Mouse (Mus musculus) neural tube, embryonic 14.5 days (tissue): ENCODE results near the gene Med20. TPM values are rescaled to one million over a fixed set of nuclear protein-coding genes. Genes with fewer than 3 reads are reported as not detected.

Source experiments
- ATAC-seq: fragments of 200-750 bp; cut with Nextera tagmentation; 2 replicates; pipeline ENCODE4 v1.8.0; 2017; ENCODE audit warnings: low read depth, mild to moderate bottlenecking, moderate TSS enrichment, moderate library complexity
- H3K27ac ChIP-seq: fragments of 300-500 bp; sonication (generic); 2 replicates; pipeline ENCODE4 v1.5.1; 2014; ENCODE audit warnings: low read depth, mild to moderate bottlenecking, control low read depth, low read length, moderate library complexity, mixed read lengths
- H3K27me3 ChIP-seq: fragments of 300-500 bp; sonication (generic); 2 replicates; pipeline ENCODE4 v1.6.1; 2014; ENCODE audit warnings: low read length; ENCODE audit not compliant: control insufficient read depth, insufficient read depth
- H3K36me3 ChIP-seq: fragments of 300-500 bp; sonication (generic); 2 replicates; pipeline ENCODE4 v1.6.1; 2014; ENCODE audit warnings: low read length, mixed read lengths; ENCODE audit not compliant: control insufficient read depth, insufficient read depth
- H3K4me1 ChIP-seq: fragments of 300-500 bp; sonication (generic); 2 replicates; pipeline ENCODE4 v1.6.1; 2014; ENCODE audit warnings: low read length; ENCODE audit not compliant: control insufficient read depth, insufficient read depth
- H3K4me2 ChIP-seq: fragments of 300-500 bp; sonication (generic); 2 replicates; pipeline ENCODE4 v1.6.1; 2014; ENCODE audit warnings: mild to moderate bottlenecking, low read depth, low read length, control low read depth
- H3K4me3 ChIP-seq: fragments of 300-500 bp; sonication (generic); 2 replicates; pipeline ENCODE4 v1.5.1; 2014; ENCODE audit warnings: low read depth, low read length, control low read depth, mixed read lengths
- H3K9ac ChIP-seq: fragments of 300-500 bp; sonication (generic); replicated peaks from 2 replicates; pipeline ENCODE4 v1.6.1; 2014; ENCODE audit warnings: low read depth, mild to moderate bottlenecking, control low read depth, low read length, mixed read lengths
- H3K9me3 ChIP-seq: fragments of 300-500 bp; sonication (generic); 2 replicates; pipeline ENCODE4 v1.6.1; 2016; ENCODE audit warnings: low read length; ENCODE audit not compliant: control insufficient read depth
- WGBS: fragments of 180-500 bp; shearing (Covaris S2); extraction: QIAGEN DNeasy Blood & Tissue Kit; methylation state at CpG from one replicate; pipeline ENCODE4 v1.1.7; 2014; 5-methylcytosine and 5-hydroxymethylcytosine counted together
- polyA plus RNA-seq: library from polyadenylated mRNA; unstranded; fragments of >200 nt; fragmentation: Nextera tagmentation; extraction: Ambion mirVana; gene quantifications from 2 replicates; pipeline ENCODE4 v1.2.1, GENCODE M21; 2014

Gene Med20
- polyA plus RNA-seq, 1 experiment from 2014 or later = 38.1 TPM

DNA sequence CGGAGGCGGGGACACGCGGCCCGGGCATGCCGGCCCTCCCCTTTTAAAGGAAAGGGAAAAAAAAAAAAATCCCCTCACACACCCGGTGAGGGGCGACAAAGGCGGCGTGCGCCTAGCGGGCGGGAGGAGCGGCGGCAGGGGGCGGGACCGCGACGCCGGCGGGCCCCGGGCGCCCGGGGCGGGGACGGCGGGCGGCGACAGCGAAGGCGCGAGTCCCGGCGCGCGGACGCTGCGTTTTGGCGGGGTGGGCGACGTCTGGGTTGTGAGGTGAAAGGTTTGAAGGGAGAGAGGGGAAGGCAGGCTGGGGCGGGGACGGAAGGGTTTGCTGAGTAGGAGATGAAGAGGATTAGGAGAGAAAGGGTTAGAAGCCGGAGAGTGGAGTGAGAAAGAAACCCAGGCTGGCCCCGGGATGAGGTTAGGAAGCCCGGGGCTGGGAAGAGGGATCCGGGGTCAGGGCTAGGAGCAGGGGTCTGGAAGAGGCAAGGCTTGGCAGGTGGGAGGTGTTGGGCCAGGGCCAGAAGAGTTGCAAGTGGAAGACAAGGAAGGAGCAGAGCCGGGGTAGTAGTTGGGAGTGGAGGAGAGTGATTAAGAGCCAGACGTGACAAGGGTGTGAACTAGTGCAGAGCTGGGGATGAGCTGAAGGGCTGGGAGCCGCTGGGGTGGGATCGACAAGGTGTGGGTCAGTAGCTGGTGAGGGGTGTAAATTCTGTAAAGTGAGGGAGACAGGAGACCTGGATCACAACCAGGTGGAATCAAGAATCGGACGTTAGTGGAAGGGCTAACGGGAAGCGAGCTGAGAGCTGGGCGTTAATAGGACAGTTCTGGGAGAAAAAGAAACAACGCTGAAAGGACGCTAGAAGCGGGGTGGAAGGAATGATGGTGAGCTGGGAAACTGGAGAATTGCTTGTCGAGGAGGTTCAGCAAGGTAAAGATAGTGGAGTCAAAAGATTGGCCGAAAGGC is 18.6 kb downstream of the Med20 start:
- Histone ChIP-seq H3K4me3 (peak overlapping the region; percentile 63), H3K4me1 (peaks cover 19% of the 10 kb centered on the region), H3K27ac (peak overlapping the region; percentile 95), H3K9me3 (no peaks in the 10 kb centered on the region), H3K36me3 (no peaks in the 10 kb centered on the region), H3K27me3 (no peaks in the 10 kb centered on the region), H3K9ac (peak overlapping the region; percentile 77), H3K4me2 (peak overlapping the region; percentile 80)
- WGBS = under 1% methylated on average over 57 of the region's 61 CpGs
- peak; percentile 58 for ATAC-seq

DNA sequence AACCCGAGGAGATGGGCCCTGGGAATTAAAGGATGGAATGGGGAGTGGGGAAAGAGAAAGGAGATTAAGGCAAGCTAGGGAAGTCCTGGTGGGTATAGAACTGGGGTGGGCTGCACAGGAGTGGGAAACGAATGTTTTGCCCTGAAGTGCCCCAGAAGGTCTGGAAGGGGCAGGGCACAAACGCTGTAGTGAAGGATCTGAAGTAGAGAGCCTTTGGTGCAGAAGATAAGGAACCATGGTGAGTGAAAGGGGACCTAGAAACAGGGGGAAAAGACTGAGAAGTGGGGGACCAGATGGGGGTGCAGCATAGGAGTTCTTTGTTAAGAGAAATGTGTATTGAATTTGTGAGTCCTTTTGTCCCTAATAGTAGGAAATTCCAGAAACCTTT is 19.3 kb downstream of the Med20 start, which contains the start of gene Usp49:
TSS of gene Usp49 (plus strand) at position 13 of the 388 bp plus-strand sequence.
- Histone ChIP-seq H3K4me3 (peak within 1 kb of the TSS; percentile 63), H3K9ac (peak within 1 kb of the TSS; percentile 77), H3K4me1 (peaks cover 19% of the 10 kb centered on the region), H3K36me3 (no peaks in the 10 kb centered on the region), H3K9me3 (no peaks in the 10 kb centered on the region), H3K4me2 (peak within 1 kb of the TSS; percentile 80), H3K27ac (peak within 1 kb of the TSS; percentile 95), H3K27me3 (no peaks in the 10 kb centered on the region)
- WGBS = 3% methylated on average over 3 of the region's 3 CpGs
- ATAC-seq = no peak

DNA sequence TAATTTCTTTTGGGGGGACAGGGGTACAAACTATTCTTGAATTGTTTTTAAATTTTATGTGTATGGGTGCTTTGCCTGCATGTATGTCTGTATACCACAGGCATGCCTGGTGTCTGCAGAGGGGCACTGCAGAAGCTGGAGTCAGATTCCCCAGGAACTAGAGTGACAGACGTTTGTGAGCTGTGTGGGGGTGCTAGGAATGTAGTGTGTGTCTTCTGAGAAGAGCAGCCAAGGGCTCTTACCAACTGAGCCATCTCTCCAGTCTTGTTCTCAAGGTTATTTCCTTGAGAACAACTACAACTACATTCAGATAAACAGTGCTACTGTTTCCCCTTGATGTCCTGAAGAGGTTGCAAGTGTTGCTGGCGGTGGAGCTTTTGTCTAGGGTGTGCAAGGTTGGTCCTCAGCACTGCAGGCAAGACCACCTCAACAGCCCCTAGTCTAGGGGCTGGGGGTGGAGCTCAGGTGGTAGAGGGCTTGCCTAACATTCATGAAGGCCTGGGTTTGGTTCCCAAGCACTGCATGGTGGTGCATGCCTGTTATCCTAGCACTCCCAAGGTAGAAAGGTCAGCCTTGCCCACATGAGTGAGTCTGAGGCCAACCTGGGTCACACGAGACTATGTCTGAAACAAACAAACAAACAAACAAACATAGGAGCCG is 20.9 kb downstream of the Med20 start:
- no peak for ATAC-seq
- Histone ChIP-seq H3K4me2 (no peak overlapping the region), H3K27ac (no peak overlapping the region), H3K9ac (no peak overlapping the region), H3K27me3 (no peaks in the 10 kb centered on the region), H3K9me3 (no peaks in the 10 kb centered on the region), H3K36me3 (no peaks in the 10 kb centered on the region), H3K4me3 (no peak overlapping the region), H3K4me1 (peaks cover 19% of the 10 kb centered on the region)
- 69% methylated on average over 4 of the region's 4 CpGs for WGBS

DNA sequence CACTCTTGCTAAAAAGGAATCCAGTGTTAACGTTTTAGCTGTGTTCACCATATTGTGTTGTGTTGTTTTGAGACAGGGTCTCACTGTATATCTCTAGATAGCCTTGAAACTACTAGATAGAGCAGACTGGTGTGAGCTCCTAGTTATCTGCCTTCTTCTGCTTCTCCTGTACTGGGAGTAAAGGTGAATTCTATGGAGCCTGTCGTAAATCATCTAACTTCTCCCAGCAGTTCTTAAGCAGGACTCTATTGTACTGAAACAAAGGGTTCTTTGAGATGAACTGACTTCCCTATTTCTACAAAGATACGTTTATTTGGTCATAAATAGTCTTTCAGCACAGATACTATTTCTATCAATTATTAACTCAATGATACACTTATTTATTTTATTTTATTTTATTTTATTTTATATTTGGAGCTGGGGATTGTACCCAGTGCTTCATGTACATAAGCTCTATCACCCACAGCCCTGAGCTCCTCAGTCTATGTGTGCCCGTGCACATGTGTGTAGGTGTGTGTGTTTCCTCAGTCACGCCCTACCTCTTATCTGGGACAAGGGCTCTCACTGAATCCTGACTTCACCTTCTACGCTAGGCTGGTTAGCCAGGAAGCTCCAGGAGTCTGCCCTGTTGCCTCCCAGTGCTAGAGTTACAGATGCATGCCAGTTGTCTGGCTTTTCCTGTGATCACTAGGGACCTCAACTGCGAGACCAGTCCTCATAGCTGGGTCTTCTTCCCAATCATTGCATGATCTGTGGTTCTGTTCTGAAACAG is 22.8 kb downstream of the Med20 start:
- Histone ChIP-seq H3K4me3 (no peak overlapping the region), H3K36me3 (no peaks in the 10 kb centered on the region), H3K27me3 (no peaks in the 10 kb centered on the region), H3K4me2 (no peak overlapping the region), H3K27ac (no peak overlapping the region), H3K9me3 (no peaks in the 10 kb centered on the region), H3K9ac (no peak overlapping the region), H3K4me1 (peaks cover 19% of the 10 kb centered on the region)
- ATAC-seq = no peak
- WGBS = 74% methylated on average over 7 of the region's 7 CpGs

DNA sequence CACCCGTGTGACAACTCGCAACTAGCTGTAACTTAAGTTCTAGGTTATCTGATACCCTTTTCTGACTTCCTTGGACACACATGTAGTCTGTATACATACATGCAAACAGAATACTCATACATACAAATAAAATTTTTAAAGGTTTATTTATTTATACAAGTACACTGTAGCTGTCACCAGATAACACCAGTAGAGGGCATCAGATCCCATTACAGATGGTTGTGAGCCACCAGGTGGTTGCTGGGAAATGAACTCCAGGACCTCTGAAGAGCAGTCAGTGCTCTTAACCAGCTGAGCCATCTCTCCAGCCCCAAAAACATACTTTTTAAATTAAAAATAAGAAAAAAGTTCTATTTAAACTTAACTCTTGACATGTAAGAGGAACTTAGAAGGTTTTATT is 31.6 kb downstream of the Med20 start:
- no peak for ATAC-seq
- Histone ChIP-seq H3K27me3 (no peaks in the 10 kb centered on the region), H3K9ac (no peak overlapping the region), H3K4me3 (no peak overlapping the region), H3K36me3 (no peaks in the 10 kb centered on the region), H3K4me1 (no peaks in the 10 kb centered on the region), H3K4me2 (no peak overlapping the region), H3K27ac (no peak overlapping the region), H3K9me3 (no peaks in the 10 kb centered on the region)
- WGBS = 90% methylated on average over 2 of the region's 2 CpGs

DNA sequence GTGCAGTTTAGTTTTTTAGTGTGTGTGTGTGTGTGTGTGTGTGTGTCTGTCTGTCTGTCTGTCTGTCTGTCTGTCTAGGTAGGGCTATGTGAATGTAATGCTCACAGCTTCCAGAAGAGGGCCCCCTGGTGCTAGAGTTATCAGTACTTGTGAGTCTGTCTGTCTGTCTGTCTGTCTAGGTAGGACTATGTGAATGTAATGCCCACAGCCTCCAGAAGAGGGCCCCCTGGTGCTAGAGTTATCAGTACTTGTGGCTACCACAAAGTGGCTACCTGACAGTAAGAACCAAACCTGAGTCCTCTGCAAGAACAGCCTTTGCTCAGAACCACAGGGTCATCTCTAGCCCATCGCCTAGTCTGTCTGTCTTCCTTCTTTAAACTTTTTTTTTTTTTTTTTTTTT is 35.3 kb downstream of the Med20 start:
- Histone ChIP-seq H3K27me3 (no peaks in the 10 kb centered on the region), H3K4me1 (no peaks in the 10 kb centered on the region), H3K27ac (no peak overlapping the region), H3K9me3 (no peaks in the 10 kb centered on the region), H3K4me2 (no peak overlapping the region), H3K9ac (no peak overlapping the region), H3K4me3 (no peak overlapping the region), H3K36me3 (no peaks in the 10 kb centered on the region)
- WGBS = 83% methylated on average over 1 of the region's 1 CpGs
- ATAC-seq = no peak

DNA sequence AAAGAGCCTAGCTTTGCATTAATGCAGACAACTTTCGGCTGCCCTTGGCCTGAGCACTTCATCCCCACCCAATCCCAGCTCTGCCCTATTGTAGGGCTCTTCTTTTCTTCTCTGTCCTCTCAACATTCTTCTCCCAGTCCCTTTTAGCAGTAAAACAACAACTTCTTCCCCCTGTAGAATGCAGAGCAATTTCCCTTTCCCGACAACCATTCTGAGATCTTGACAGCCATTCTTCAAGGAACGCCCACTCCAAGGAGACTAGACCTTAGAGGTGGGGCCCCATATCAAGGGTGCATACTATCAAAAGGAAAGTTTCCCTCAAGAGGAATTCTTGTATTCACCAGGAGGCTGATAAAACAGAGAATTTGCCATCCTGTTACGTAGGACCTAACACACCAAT is 37.6 kb downstream of the Med20 start:
- Histone ChIP-seq H3K27ac (no peak overlapping the region), H3K9me3 (no peaks in the 10 kb centered on the region), H3K36me3 (no peaks in the 10 kb centered on the region), H3K4me1 (no peaks in the 10 kb centered on the region), H3K4me2 (no peak overlapping the region), H3K4me3 (no peak overlapping the region), H3K27me3 (no peaks in the 10 kb centered on the region), H3K9ac (no peak overlapping the region)
- 22% methylated on average over 4 of the region's 4 CpGs for WGBS
- no peak for ATAC-seq

DNA sequence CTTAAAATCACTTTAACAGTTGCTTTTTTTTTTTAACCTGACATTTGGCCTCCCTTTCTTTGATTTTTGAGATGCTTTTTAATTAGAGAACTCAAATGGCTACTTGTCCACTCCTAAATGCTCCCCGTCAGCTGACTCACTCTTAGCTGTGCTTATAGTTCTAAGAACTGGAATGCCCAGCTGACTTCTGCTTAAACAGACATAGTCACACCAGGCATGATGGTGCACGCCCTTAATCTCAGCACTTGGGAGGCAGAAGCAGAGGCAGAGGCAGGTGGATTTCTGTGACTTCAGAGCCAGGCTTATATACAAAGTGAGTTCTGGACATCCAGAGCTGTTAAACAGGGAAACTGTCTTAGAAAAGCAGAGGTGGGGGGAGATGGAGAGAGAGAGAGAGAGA is 40.6 kb downstream of the Med20 start:
- ATAC-seq = no peak
- H3K4me2 ChIP-seq = no peak overlapping the region
- H3K27me3 ChIP-seq = no peaks in the 10 kb centered on the region
- no peaks in the 10 kb centered on the region for H3K9me3 ChIP-seq
- no peaks in the 10 kb centered on the region for H3K36me3 ChIP-seq
- no peak overlapping the region for H3K27ac ChIP-seq
- no peak overlapping the region for H3K4me3 ChIP-seq
- no peak overlapping the region for H3K9ac ChIP-seq
- WGBS = 71% methylated on average over 2 of the region's 2 CpGs
- no peaks in the 10 kb centered on the region for H3K4me1 ChIP-seq
